ENCODE assay signal across 27 mouse cellular contexts in genomic region chr1:89736021-89736420, GRCm38 (mm10).
A peak's percentile ranks its signal among the peaks of the same experiment; 100 is the strongest.
DNase-seq lines count a peak whose midpoint lies in the region; ATAC-seq and TF ChIP-seq lines count a peak whose summit lies in the region.
"Had no signal": no experiment of that assay in that cellular context is flagged by ENCODE, and none has a peak within 500 bp of the region (broad histone marks: within the 10 kb centered on the region; RNA-seq: fewer than 3 reads in every experiment).

No protein-coding gene starts in this region.

- TF ChIP-seq POLR2A in kidney, adult 2 months (IDR thresholded peaks at IDR 0.05; ENCODE audit: low read depth, low read length), result no peak

- H3K27ac ChIP-seq in kidney, adult 2 months (ENCODE audit: insufficient read depth, low read depth, low read length), result no peak overlapping the region
- no peak overlapping the region for H3K27ac ChIP-seq in kidney, embryonic 16.5 days (ENCODE audit: low read length)
- no peak overlapping the region for H3K27ac ChIP-seq in kidney, postnatal 0 days
- H3K27ac ChIP-seq: embryonic facial prominence, embryonic 10.5 days; embryonic facial prominence, embryonic 13.5 days; forebrain, embryonic 12.5 days; forebrain, embryonic 15.5 days; heart, adult 2 months; heart, embryonic 13.5 days; hindbrain, embryonic 14.5 days had no signal

- no peak for TF ChIP-seq CTCF in kidney, adult 2 months (conservative IDR thresholded peaks at IDR 0.05; ENCODE audit: insufficient read depth, insufficient read length, low read depth, low read length)
- no peak for TF ChIP-seq CTCF in kidney, postnatal 0 days (IDR thresholded peaks at IDR 0.05; ENCODE audit: low read depth)

- no peak overlapping the region for H3K4me3 ChIP-seq in kidney, adult 2 months (ENCODE audit: insufficient read depth, low read depth, low read length)
- no peak overlapping the region for H3K4me3 ChIP-seq in kidney, embryonic 16.5 days (ENCODE audit: low read length)
- H3K4me3 ChIP-seq in kidney, postnatal 0 days (replicated peaks; ENCODE audit: low read depth, low read length), result no peak overlapping the region
- H3K4me3 ChIP-seq: embryonic facial prominence, embryonic 10.5 days; embryonic facial prominence, embryonic 13.5 days; erythroblast, embryonic 14.5 days; forebrain, embryonic 12.5 days; forebrain, embryonic 15.5 days; heart, adult 2 months; heart, embryonic 10.5 days; heart, embryonic 13.5 days had no signal

- no peaks in the 10 kb centered on the region for H3K36me3 ChIP-seq in kidney, adult 2 months (ENCODE audit: control insufficient read depth, insufficient read depth, low read length)
- H3K36me3 ChIP-seq in kidney, embryonic 16.5 days (ENCODE audit: insufficient read depth, low read length), result no peaks in the 10 kb centered on the region
- H3K36me3 ChIP-seq in kidney, postnatal 0 days (ENCODE audit: insufficient read depth, low read length), result no peaks in the 10 kb centered on the region
- H3K36me3 ChIP-seq: forebrain, embryonic 12.5 days had no signal

- H3K9ac ChIP-seq in kidney, embryonic 16.5 days (replicated peaks; ENCODE audit: low read length), result no peak overlapping the region
- H3K9ac ChIP-seq in kidney, postnatal 0 days (ENCODE audit: low read depth, low read length), result no peak overlapping the region
- H3K9ac ChIP-seq: embryonic facial prominence, embryonic 13.5 days; forebrain, embryonic 12.5 days; forebrain, embryonic 15.5 days; heart, embryonic 13.5 days; hindbrain, embryonic 14.5 days had no signal

- no peaks in the 10 kb centered on the region for H3K9me3 ChIP-seq in kidney, embryonic 16.5 days (ENCODE audit: low read length)
- H3K9me3 ChIP-seq in kidney, postnatal 0 days (replicated peaks; ENCODE audit: low read length), result no peaks in the 10 kb centered on the region
- H3K9me3 ChIP-seq: embryonic facial prominence, embryonic 10.5 days; embryonic facial prominence, embryonic 13.5 days; forebrain, embryonic 12.5 days; forebrain, embryonic 15.5 days; heart, embryonic 10.5 days; heart, embryonic 13.5 days had no signal

- peaks cover 6% of the 10 kb centered on the region; the same call in 1 of the 2 replicates for H3K4me1 ChIP-seq in kidney, adult 2 months (ENCODE audit: control insufficient read depth, insufficient read depth, low read length)
- peaks cover 15% of the 10 kb centered on the region for H3K4me1 ChIP-seq in kidney, embryonic 16.5 days (ENCODE audit: insufficient read depth, low read length)
- peaks cover 8% of the 10 kb centered on the region; the same call in 1 of the 2 replicates for H3K4me1 ChIP-seq in kidney, postnatal 0 days (replicated peaks; ENCODE audit: insufficient read depth, low read length)

- ATAC-seq in kidney, embryonic 16.5 days (ENCODE audit: low FRiP score, low TSS enrichment), result no peak
- peak; percentile 46; the same call in 1 of the 2 replicates for ATAC-seq in kidney, postnatal 0 days (replicated peaks; ENCODE audit: low FRiP score, low read depth)
- ATAC-seq: activated CD4-positive, CD25-positive, alpha-beta regulatory T cell, adult 4 months; CD4-positive, CD25-positive, alpha-beta regulatory T cell, adult 4 months; forebrain, embryonic 15.5 days had no signal

- WGBS in kidney, adult 2 months, result 60% methylated on average over 6 of the region's 6 CpGs
- WGBS in kidney, embryonic 16.5 days, result 87% methylated on average over 6 of the region's 6 CpGs
- 91% methylated on average over 6 of the region's 6 CpGs for WGBS in kidney, postnatal 0 days

- no peaks in the 10 kb centered on the region for H3K27me3 ChIP-seq in kidney, adult 2 months (replicated peaks; ENCODE audit: control insufficient read depth, insufficient read depth, low read length)
- H3K27me3 ChIP-seq in kidney, embryonic 16.5 days (ENCODE audit: insufficient read depth, low read length), result no peaks in the 10 kb centered on the region
- H3K27me3 ChIP-seq in kidney, postnatal 0 days (ENCODE audit: insufficient read depth, low read length), result no peaks in the 10 kb centered on the region
- H3K27me3 ChIP-seq: embryonic facial prominence, embryonic 13.5 days; heart, embryonic 13.5 days had no signal

- H3K4me2 ChIP-seq in kidney, embryonic 16.5 days (replicated peaks; ENCODE audit: low read depth, low read length), result no peak overlapping the region
- H3K4me2 ChIP-seq in kidney, postnatal 0 days (ENCODE audit: low read length), result no peak overlapping the region
- H3K4me2 ChIP-seq: embryonic facial prominence, embryonic 13.5 days; forebrain, embryonic 12.5 days; forebrain, embryonic 15.5 days; heart, embryonic 13.5 days; hindbrain, embryonic 14.5 days had no signal

- DNase-seq in kidney, adult 2 months, result peak; percentile 75
- DNase-seq in kidney, postnatal 0 days (ENCODE audit: low spot score), result no peak
- DNase-seq in kidney, postnatal 14 days, result peak; percentile 51
- DNase-seq in heart, adult 18-20 months, result no peak
- no peak for DNase-seq in MN1 (ENCODE audit: low spot score)
- DNase-seq: adrenal gland, adult 8-10 months; adrenal gland, postnatal 25 days; cerebellum, adult 11-12 months; cerebellum, adult 8-10 months; cerebellum, postnatal 10 days; cerebellum, postnatal 36 days; embryo, embryonic 11 days; gastrocnemius, postnatal 25 days; heart, adult 2 months; heart, postnatal 14 days; heart, postnatal 4 days had no signal

Comparison
In these comparisons a context has a peak if more than half of its experiments do, and no peak if none do; other contexts are left out.
1. DNase-seq: peak in kidney, adult 2 months (single experiment) and kidney, postnatal 14 days (single experiment); none in kidney, postnatal 0 days (single experiment), heart, adult 18-20 months (0 of 2) and MN1 (single experiment).